In genomic region chr5:34949769-34950211, GRCm38 (mm10) we compare ENCODE assay signal across 8 mouse cellular contexts. TPM values are rescaled to one million over a fixed set of nuclear protein-coding genes. Genes with fewer than 3 reads are reported as not detected.
DNase-seq lines count a peak whose midpoint lies in the region; ATAC-seq lines count a peak whose summit lies in the region.

No protein-coding gene starts in this region.

- no peak for DNase-seq in neural tube, embryonic 11.5 days (ENCODE audit: low spot score)
- DNase-seq in neural tube, embryonic 10.5 days (ENCODE audit: extremely low spot score, low spot score): no peak
- DNase-seq in embryo, embryonic 11 days: peak; percentile 63
- DNase-seq in left cerebral cortex, adult 18-20 months (ENCODE audit: low spot score in 2 of 2): no peak
- no peak for DNase-seq in adrenal gland, adult 2 months
- no peak for DNase-seq in right cerebral cortex, adult 18-20 months

- peak; percentile 62 for ATAC-seq in neural tube, embryonic 11.5 days (ENCODE audit: insufficient read depth, low FRiP score, low TSS enrichment)
- ATAC-seq in hindbrain, embryonic 13.5 days (ENCODE audit: low FRiP score): peak; percentile 58
- peak; percentile 67 for ATAC-seq in midbrain, embryonic 15.5 days (replicated peaks)

- peak overlapping the region; percentile 68 for H3K4me2 ChIP-seq in neural tube, embryonic 11.5 days (ENCODE audit: low read depth)
- peak overlapping the region; percentile 82 for H3K4me2 ChIP-seq in hindbrain, embryonic 13.5 days
- H3K4me2 ChIP-seq in midbrain, embryonic 15.5 days: peak overlapping the region; percentile 74

- no peaks in the 10 kb centered on the region; the same call in 1 of the 2 replicates for H3K36me3 ChIP-seq in neural tube, embryonic 11.5 days (ENCODE audit: control insufficient read depth, insufficient read depth, low read length)
- 0 out of 2 replicates have a peak, but pooled peaks cover 11% of the 10 kb centered on the region for H3K36me3 ChIP-seq in hindbrain, embryonic 13.5 days
- H3K36me3 ChIP-seq in midbrain, embryonic 15.5 days (replicated peaks): no peaks in the 10 kb centered on the region

- H3K27me3 ChIP-seq in neural tube, embryonic 11.5 days (ENCODE audit: control insufficient read depth, insufficient read depth, low read length): no peaks in the 10 kb centered on the region
- H3K27me3 ChIP-seq in hindbrain, embryonic 13.5 days: no peaks in the 10 kb centered on the region
- no peaks in the 10 kb centered on the region for H3K27me3 ChIP-seq in midbrain, embryonic 15.5 days (replicated peaks)

- no peaks in the 10 kb centered on the region for H3K9me3 ChIP-seq in neural tube, embryonic 11.5 days (ENCODE audit: control insufficient read depth, low read length)
- no peaks in the 10 kb centered on the region for H3K9me3 ChIP-seq in hindbrain, embryonic 13.5 days
- no peaks in the 10 kb centered on the region for H3K9me3 ChIP-seq in midbrain, embryonic 15.5 days

- H3K27ac ChIP-seq in neural tube, embryonic 11.5 days (ENCODE audit: low read depth, low read length): peak overlapping the region; percentile 89
- peak overlapping the region; percentile 96 for H3K27ac ChIP-seq in hindbrain, embryonic 13.5 days
- H3K27ac ChIP-seq in midbrain, embryonic 15.5 days: peak overlapping the region; percentile 89

- peak overlapping the region; percentile 79 for H3K4me3 ChIP-seq in neural tube, embryonic 11.5 days (ENCODE audit: low read depth, low read length)
- peak overlapping the region; percentile 82 for H3K4me3 ChIP-seq in hindbrain, embryonic 13.5 days
- H3K4me3 ChIP-seq in midbrain, embryonic 15.5 days: peak overlapping the region; percentile 80

- peaks cover 13% of the 10 kb centered on the region for H3K4me1 ChIP-seq in neural tube, embryonic 11.5 days (ENCODE audit: control insufficient read depth, insufficient read depth, low read length)
- peaks cover 39% of the 10 kb centered on the region for H3K4me1 ChIP-seq in hindbrain, embryonic 13.5 days (replicated peaks)
- peaks cover 30% of the 10 kb centered on the region for H3K4me1 ChIP-seq in midbrain, embryonic 15.5 days

- whole genome bisulfite sequencing in neural tube, embryonic 11.5 days: 0% methylated on average over 12 of the region's 12 CpGs
- under 1% methylated on average over 12 of the region's 12 CpGs for WGBS in hindbrain, embryonic 13.5 days
- under 1% methylated on average over 12 of the region's 12 CpGs for WGBS in midbrain, embryonic 15.5 days

- peak overlapping the region; percentile 91 for H3K9ac ChIP-seq in neural tube, embryonic 11.5 days (ENCODE audit: low read length)
- peak overlapping the region; percentile 99 for H3K9ac ChIP-seq in hindbrain, embryonic 13.5 days
- H3K9ac ChIP-seq in midbrain, embryonic 15.5 days: peak overlapping the region; percentile 95

RNA-seq across cellular contexts. Expression of gene Rgs12, which starts 0.5 kb away (rescaled TPM):
- 39.5 and 40.3 TPM in 2 replicates for polyA plus RNA-seq in neural tube, embryonic 11.5 days (2014; fragmentation: Nextera tagmentation; extraction: Ambion mirVana)
- 54.9 and 59.1 TPM in 2 replicates for polyA plus RNA-seq in hindbrain, embryonic 13.5 days (2015; fragmentation: Nextera tagmentation; extraction: Ambion mirVana)
- polyA plus RNA-seq in midbrain, embryonic 15.5 days (2015; fragmentation: Nextera tagmentation; extraction: Ambion mirVana): 52.7 and 60.1 TPM in 2 replicates
- 10 to 100 TPM; 49.6 to 50.4 TPM for total RNA-seq in left cerebral cortex, adult 18-20 months (2021)
- total RNA-seq in adrenal gland, adult 2 months (2021): 10 to 100 TPM; 15.0 to 25.8 TPM
- polyA plus RNA-seq in adrenal gland, adult 2 months (2012; rRNA removed): 34.7 and 39.2 TPM in 2 replicates

RNA-seq across cellular contexts. Expression of gene Msantd1, which starts 42.0 kb away (rescaled TPM):
- 1.9 and 2.9 TPM in 2 replicates for polyA plus RNA-seq in neural tube, embryonic 11.5 days (2014; fragmentation: Nextera tagmentation; extraction: Ambion mirVana)
- polyA plus RNA-seq in hindbrain, embryonic 13.5 days (2015; fragmentation: Nextera tagmentation; extraction: Ambion mirVana): 2.5 and 2.6 TPM in 2 replicates
- polyA plus RNA-seq in midbrain, embryonic 15.5 days (2015; fragmentation: Nextera tagmentation; extraction: Ambion mirVana): 6.5 and 6.8 TPM in 2 replicates
- 1 to 10 TPM; 3.8 to 6.4 TPM for total RNA-seq in left cerebral cortex, adult 18-20 months (2021)
- 1 to 10 TPM in 1 of 2 experiments, under 1 TPM in 1; 0.45 to 2.6 TPM for total RNA-seq in adrenal gland, adult 2 months (2021)
- 3.6 and 4.0 TPM in 2 replicates for polyA plus RNA-seq in adrenal gland, adult 2 months (2012; rRNA removed)
